Mouse (Mus musculus): ENCODE results near the gene Naa16. TPM values are rescaled to one million over a fixed set of nuclear protein-coding genes. Genes with fewer than 3 reads are reported as not detected.

Gene Naa16
- polyA plus RNA-seq, 1 experiment from 2014 or later, result 30.7 TPM

GRCm38 (mm10) chr14:79284616-79285015 lies 106.0 kb downstream of the Naa16 start:
- no peak overlapping the region for H3K4me2 ChIP-seq (ENCODE audit: low read length)
- 0 out of 2 replicates have a peak, but pooled peaks cover 5% of the 10 kb centered on the region for H3K4me1 ChIP-seq (replicated peaks; ENCODE audit: insufficient read depth, low read length)
- H3K4me3 ChIP-seq (replicated peaks; ENCODE audit: low read depth, low read length), result no peak overlapping the region
- TF ChIP-seq CTCF (IDR thresholded peaks at IDR 0.05; ENCODE audit: low read depth), result no peak
- no peak for DNase-seq (ENCODE audit: low spot score)
- no peak overlapping the region for H3K27ac ChIP-seq
- no peak for ATAC-seq (replicated peaks; ENCODE audit: low FRiP score, low read depth)
- H3K36me3 ChIP-seq (ENCODE audit: insufficient read depth, low read length), result 0 out of 2 replicates have a peak, but pooled peaks cover 3% of the 10 kb centered on the region
- H3K9me3 ChIP-seq (replicated peaks; ENCODE audit: low read length), result no peaks in the 10 kb centered on the region
- no peak overlapping the region for H3K9ac ChIP-seq (ENCODE audit: low read depth, low read length)
- no peaks in the 10 kb centered on the region for H3K27me3 ChIP-seq (ENCODE audit: insufficient read depth, low read length)
- 86% methylated on average over 4 of the region's 4 CpGs for WGBS

GRCm38 (mm10) chr14:79283952-79284351 lies 106.6 kb downstream of the Naa16 start:
- 89% methylated on average over 7 of the region's 7 CpGs for WGBS
- no peak for DNase-seq (ENCODE audit: low spot score)
- ATAC-seq (replicated peaks; ENCODE audit: low FRiP score, low read depth), result no peak
- TF ChIP-seq CTCF (IDR thresholded peaks at IDR 0.05; ENCODE audit: low read depth), result no peak
- no peak overlapping the region for H3K4me2 ChIP-seq (ENCODE audit: low read length)
- no peaks in the 10 kb centered on the region for H3K9me3 ChIP-seq (replicated peaks; ENCODE audit: low read length)
- H3K4me1 ChIP-seq (replicated peaks; ENCODE audit: insufficient read depth, low read length), result 0 out of 2 replicates have a peak, but pooled peaks cover 5% of the 10 kb centered on the region
- H3K9ac ChIP-seq (ENCODE audit: low read depth, low read length), result no peak overlapping the region
- no peak overlapping the region for H3K4me3 ChIP-seq (replicated peaks; ENCODE audit: low read depth, low read length)
- H3K27ac ChIP-seq, result no peak overlapping the region
- 0 out of 2 replicates have a peak, but pooled peaks cover under 1% of the 10 kb centered on the region for H3K36me3 ChIP-seq (ENCODE audit: insufficient read depth, low read length)
- H3K27me3 ChIP-seq (ENCODE audit: insufficient read depth, low read length), result no peaks in the 10 kb centered on the region

- Histone ChIP-seq H3K4me3 (replicated peaks; ENCODE audit: low read depth, low read length) (no peak overlapping the region), H3K36me3 (ENCODE audit: insufficient read depth, low read length) (no peaks in the 10 kb centered on the region), H3K4me1 (replicated peaks; ENCODE audit: insufficient read depth, low read length) (0 out of 2 replicates have a peak, but pooled peaks cover 5% of the 10 kb centered on the region), H3K27me3 (ENCODE audit: insufficient read depth, low read length) (no peaks in the 10 kb centered on the region), H3K4me2 (ENCODE audit: low read length) (no peak overlapping the region), H3K9ac (ENCODE audit: low read depth, low read length) (no peak overlapping the region), H3K9me3 (replicated peaks; ENCODE audit: low read length) (no peaks in the 10 kb centered on the region), H3K27ac (no peak overlapping the region)
- WGBS, result 91% methylated on average over 9 of the region's 9 CpGs
- TF ChIP-seq CTCF (IDR thresholded peaks at IDR 0.05; ENCODE audit: low read depth), result no peak
- ATAC-seq (replicated peaks; ENCODE audit: low FRiP score, low read depth), result no peak
- no peak for DNase-seq (ENCODE audit: low spot score)
These were observed 108.6 kb downstream of the Naa16 start for GRCm38 (mm10) chr14:79281894-79282553.

GRCm38 (mm10) chr14:79280456-79280855 lies 110.1 kb downstream of the Naa16 start:
- 66% methylated on average over 9 of the region's 9 CpGs for WGBS
- TF ChIP-seq CTCF (IDR thresholded peaks at IDR 0.05; ENCODE audit: low read depth), result no peak
- Histone ChIP-seq H3K27ac (no peak overlapping the region), H3K4me3 (replicated peaks; ENCODE audit: low read depth, low read length) (no peak overlapping the region), H3K9me3 (replicated peaks; ENCODE audit: low read length) (no peaks in the 10 kb centered on the region), H3K4me2 (ENCODE audit: low read length) (no peak overlapping the region), H3K36me3 (ENCODE audit: insufficient read depth, low read length) (no peaks in the 10 kb centered on the region), H3K9ac (ENCODE audit: low read depth, low read length) (no peak overlapping the region), H3K4me1 (replicated peaks; ENCODE audit: insufficient read depth, low read length) (0 out of 2 replicates have a peak, but pooled peaks cover 9% of the 10 kb centered on the region), H3K27me3 (ENCODE audit: insufficient read depth, low read length) (no peaks in the 10 kb centered on the region)
- ATAC-seq (replicated peaks; ENCODE audit: low FRiP score, low read depth), result peak; percentile 88
- DNase-seq (ENCODE audit: low spot score), result no peak

- H3K4me1 ChIP-seq (replicated peaks; ENCODE audit: insufficient read depth, low read length), result 0 out of 2 replicates have a peak, but pooled peaks cover 13% of the 10 kb centered on the region
- no peaks in the 10 kb centered on the region for H3K36me3 ChIP-seq (ENCODE audit: insufficient read depth, low read length)
- no peak overlapping the region for H3K27ac ChIP-seq
- H3K27me3 ChIP-seq (ENCODE audit: insufficient read depth, low read length), result no peaks in the 10 kb centered on the region
- 58% methylated on average over 1 of the region's 1 CpGs for WGBS
- TF ChIP-seq CTCF (IDR thresholded peaks at IDR 0.05; ENCODE audit: low read depth), result no peak
- H3K9ac ChIP-seq (ENCODE audit: low read depth, low read length), result no peak overlapping the region
- no peak for ATAC-seq (replicated peaks; ENCODE audit: low FRiP score, low read depth)
- H3K4me3 ChIP-seq (replicated peaks; ENCODE audit: low read depth, low read length), result no peak overlapping the region
- no peak for DNase-seq (ENCODE audit: low spot score)
- no peaks in the 10 kb centered on the region for H3K9me3 ChIP-seq (replicated peaks; ENCODE audit: low read length)
- H3K4me2 ChIP-seq (ENCODE audit: low read length), result no peak overlapping the region
These were observed 111.1 kb downstream of the Naa16 start for GRCm38 (mm10) chr14:79279494-79279893.

- whole genome bisulfite sequencing, result 65% methylated on average over 4 of the region's 4 CpGs
- ATAC-seq (replicated peaks; ENCODE audit: low FRiP score, low read depth), result no peak
- H3K4me3 ChIP-seq (replicated peaks; ENCODE audit: low read depth, low read length), result no peak overlapping the region
These were observed 111.7 kb downstream of the Naa16 start for GRCm38 (mm10) chr14:79278927-79279326.

More at GRCm38 (mm10) chr14:79278927-79279326, 111.7 kb downstream of the Naa16 start:
- DNase-seq (ENCODE audit: low spot score), result no peak
- H3K27me3 ChIP-seq (ENCODE audit: insufficient read depth, low read length), result no peaks in the 10 kb centered on the region
- no peak overlapping the region for H3K27ac ChIP-seq
- H3K9ac ChIP-seq (ENCODE audit: low read depth, low read length), result no peak overlapping the region
- H3K4me2 ChIP-seq (ENCODE audit: low read length), result no peak overlapping the region
- no peaks in the 10 kb centered on the region for H3K9me3 ChIP-seq (replicated peaks; ENCODE audit: low read length)
- TF ChIP-seq CTCF (IDR thresholded peaks at IDR 0.05; ENCODE audit: low read depth), result no peak
- no peaks in the 10 kb centered on the region for H3K36me3 ChIP-seq (ENCODE audit: insufficient read depth, low read length)
- H3K4me1 ChIP-seq (replicated peaks; ENCODE audit: insufficient read depth, low read length), result 0 out of 2 replicates have a peak, but pooled peaks cover 13% of the 10 kb centered on the region

Measured in kidney, postnatal 0 days (tissue).